Mouse (Mus musculus): ENCODE measurements around the gene Gm10964. TPM values are rescaled to one million over a fixed set of nuclear protein-coding genes. Genes with fewer than 3 reads are reported as not detected.

Gene Gm10964
- not detected for total RNA-seq (2021)
- long read RNA-seq, experiment 1, partial matches to known transcripts = 0 of 2 reads
- long read RNA-seq, experiment 1, other reads (novel, unspliced or antisense) = 2 of 2 reads
- long read RNA-seq, experiment 2, partial matches to known transcripts = 0 of 1 reads
- long read RNA-seq, experiment 2, other reads (novel, unspliced or antisense) = 1 of 1 reads

DNA sequence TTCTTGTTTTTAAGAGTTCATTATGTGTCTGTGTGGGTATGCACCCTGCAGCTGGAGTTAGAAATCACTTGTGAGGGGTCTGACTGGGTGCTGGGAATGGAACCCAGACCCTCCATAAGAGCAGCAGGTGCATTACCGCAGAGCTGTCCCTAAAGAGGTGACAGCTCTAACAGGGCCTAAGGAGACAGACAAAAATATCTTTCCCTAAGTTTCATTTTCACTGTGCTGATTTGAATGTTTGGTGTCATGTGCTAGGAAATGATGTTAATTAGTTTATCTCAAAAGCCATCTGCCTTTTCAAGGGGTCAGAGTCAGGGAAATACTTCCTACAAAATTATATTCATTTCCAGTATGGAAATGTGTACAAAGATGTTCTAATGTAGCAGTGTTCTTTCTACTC lies at the start of gene Gm10964:
Gm10964 (plus strand) TSS at position 38 of the 400 bp plus-strand sequence.
- DNase-seq = no peak

DNA sequence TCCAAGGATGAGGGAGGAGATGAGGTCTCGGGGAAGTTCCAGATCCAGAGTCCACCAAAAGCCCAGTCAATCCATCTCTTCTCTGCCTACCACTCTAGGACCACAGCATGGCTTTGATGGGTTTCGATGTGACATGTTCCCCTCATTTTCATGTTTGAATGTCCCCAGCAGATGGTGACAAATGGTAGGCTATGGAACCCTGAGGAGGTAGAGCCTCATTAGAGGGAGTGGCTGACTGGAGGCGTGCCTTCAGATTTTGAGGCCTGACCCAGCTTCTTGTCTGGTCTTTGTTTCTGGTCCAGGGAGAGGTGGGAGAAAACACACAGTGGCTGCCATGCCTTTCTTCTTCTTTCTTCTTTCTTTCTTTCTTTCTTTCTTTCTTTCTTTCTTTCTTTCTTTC lies 48.7 kb upstream of the Gm10964 start:
- DNase-seq = peak in 1 of 2 experiments; percentile 19

DNA sequence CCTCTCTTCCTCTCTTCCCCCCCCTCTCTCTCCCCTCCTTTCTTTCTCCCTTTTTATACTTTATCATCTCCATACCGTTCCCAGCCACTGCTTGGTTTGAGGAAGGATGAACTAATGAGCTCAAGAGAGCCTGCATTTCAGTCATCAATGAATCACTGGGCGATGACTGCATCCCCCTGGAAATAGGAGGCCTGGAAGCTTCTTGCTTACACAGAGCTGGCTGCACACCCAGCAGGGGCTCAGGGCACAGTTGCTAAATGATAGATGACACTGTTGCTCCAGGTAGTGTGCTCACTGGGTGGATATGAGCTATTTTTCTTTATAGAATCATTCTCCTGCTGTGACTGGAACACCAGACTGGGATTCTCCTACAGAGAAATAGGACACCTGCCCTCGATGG lies 43.6 kb upstream of the Gm10964 start:
- no peak for DNase-seq

DNA sequence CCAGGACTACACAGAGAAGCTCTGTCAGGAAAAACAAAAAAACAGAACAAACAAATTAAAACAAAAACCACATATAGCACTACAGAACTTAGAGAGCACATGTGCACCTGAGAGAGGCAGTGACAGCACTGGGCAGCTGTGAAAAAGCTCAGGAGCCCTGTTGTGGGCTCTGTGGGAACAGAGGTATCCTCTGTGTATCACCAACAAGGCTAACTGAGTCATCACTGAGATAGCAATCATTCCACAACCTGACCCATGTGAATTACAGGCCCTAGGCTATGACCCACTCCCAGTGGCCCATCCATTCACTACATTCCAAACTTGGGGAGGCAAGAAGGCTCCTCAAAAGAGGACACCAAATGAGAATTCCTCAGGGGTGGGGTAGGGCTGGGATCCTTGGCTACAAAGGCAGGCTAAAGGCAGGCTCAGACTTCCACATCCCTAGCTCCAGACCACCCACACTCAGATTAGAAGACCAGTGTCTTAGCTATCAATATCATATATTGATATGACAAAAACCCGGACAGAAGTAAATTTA lies 42.7 kb upstream of the Gm10964 start:
- DNase-seq = no peak

DNA sequence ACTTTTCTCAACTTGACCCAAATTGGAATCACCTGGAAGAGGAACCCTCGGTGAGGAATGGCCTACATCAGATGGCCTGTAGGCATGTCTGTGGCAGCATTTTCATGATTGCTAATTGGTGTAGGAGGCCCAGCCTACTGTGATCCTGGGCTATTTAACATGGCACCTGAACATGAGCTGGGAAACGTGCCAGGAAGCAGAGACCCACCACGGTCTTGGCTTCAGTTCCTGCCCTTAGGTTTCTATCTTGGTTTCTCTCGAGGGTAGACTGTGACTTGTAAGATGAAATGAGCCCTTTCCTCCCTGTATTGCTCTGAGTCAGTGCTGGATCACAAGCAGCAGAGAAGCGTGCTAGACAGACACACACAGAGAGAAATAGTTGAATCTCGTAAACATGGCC lies 34.5 kb upstream of the Gm10964 start:
- DNase-seq = no peak

DNA sequence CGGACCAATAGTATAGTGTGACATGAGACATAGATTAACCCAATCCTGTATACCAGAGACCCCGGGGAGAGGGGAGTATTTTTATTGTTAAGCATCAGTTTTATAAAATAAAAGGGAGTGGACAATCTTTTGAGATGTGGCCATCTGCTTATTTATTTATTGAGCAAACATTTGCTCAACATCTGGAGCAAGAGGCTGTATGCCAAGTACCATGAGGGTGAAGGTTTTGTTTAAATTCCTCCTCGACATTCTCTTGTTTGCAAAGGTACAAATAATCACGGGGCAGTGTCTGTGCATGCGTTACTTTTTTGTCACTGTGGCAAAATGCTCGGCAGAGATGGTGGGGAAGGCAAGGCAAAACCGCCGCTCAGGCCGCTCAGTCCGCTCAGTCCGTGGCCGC lies 33.7 kb upstream of the Gm10964 start:
- no peak for DNase-seq

DNA sequence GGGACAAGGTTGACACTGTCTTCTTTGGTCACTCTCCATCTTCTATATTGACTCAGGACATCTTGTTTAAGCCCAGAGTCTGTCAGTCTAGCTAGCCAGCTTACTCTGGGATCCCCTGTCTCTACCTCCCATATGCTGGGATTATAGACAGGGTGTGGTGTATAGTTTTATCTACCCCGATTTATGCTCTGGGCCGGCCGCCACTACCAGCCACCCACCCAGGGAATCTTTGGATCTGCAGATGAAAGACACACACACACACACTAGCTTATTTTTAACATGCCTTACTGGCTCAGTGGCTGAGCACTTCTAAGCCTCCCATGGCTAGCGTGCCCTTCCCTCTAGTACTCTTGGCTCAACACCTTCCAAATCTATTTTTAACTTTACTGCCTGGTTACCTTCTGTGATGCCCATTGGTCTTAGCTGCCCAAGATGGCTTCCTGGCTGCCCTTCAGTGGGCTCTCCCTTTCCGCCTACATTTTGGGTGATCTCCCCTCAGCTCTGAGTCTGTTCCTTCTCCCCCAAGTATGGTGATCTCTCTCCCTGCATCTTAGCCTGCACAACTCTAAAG lies 29.6 kb upstream of the Gm10964 start:
- no peak for DNase-seq

DNA sequence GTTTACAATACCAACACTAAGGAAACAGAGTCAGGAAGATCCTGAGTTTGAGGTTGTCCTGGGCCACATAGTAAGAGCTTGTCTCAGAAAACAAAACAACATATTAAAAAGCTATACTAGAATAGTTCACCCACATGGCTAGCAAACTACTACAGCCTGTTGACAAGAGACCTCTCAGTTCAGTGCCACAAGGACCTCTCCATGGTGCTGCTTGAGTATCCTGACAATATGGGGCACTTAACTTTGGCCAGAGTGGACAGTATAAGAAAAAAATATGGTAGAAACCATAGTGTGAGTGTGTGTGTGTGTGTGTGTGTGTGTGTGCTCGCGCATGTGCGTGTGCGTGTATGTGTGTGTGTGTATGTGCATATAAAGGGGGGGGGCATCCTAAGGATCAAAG lies 27.0 kb upstream of the Gm10964 start:
- DNase-seq = no peak

DNA sequence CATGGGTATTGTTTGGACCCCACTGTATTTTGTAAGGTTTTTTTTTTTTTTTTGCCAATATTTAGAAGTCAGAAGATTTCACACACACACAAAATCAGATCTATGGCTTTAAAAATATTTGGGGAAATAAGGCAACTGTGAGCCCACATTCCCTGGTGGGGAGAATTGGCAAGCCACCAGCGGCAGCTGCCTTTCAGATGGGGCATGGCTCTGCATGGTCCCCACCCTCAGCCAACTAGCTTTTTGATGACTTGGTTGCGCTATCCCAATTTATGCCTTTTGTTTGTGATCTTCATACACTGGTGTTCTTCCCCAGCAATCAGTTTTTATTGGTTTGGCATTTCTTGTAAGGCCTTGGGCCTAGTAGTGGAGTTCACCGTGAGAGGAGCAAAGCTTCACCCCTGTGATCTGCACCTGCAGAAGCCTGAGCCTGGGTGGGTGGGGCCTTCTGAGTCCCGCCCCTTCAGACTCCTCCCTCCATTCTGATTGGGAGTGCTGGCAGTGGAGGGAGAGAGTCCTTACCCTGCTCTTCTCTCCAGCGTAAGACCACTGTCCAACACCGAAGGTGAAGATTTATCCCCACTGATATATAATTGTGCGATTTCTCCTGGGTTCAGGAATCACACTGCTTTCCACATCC lies 24.8 kb upstream of the Gm10964 start:
- no peak for DNase-seq

DNA sequence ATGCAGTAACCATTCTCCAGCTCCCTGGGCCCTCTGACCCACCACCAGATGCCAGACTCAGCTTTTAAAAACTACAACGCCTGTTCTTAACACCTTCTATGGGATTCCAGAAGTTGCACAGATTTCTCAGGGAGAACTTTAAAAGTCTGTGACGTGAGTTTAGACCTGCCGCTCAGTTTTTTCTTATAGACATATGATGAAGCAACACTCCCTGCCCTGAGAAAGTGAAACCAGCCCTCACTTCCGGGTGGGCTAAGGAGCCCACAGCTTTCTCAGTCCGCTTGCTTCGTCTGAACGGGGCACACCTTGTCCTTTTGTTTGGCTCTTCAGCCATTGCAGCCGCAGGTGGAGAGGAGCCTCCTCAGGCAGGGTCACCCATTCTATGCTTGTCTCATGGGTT lies 24.2 kb upstream of the Gm10964 start:
- no peak for DNase-seq

DNA sequence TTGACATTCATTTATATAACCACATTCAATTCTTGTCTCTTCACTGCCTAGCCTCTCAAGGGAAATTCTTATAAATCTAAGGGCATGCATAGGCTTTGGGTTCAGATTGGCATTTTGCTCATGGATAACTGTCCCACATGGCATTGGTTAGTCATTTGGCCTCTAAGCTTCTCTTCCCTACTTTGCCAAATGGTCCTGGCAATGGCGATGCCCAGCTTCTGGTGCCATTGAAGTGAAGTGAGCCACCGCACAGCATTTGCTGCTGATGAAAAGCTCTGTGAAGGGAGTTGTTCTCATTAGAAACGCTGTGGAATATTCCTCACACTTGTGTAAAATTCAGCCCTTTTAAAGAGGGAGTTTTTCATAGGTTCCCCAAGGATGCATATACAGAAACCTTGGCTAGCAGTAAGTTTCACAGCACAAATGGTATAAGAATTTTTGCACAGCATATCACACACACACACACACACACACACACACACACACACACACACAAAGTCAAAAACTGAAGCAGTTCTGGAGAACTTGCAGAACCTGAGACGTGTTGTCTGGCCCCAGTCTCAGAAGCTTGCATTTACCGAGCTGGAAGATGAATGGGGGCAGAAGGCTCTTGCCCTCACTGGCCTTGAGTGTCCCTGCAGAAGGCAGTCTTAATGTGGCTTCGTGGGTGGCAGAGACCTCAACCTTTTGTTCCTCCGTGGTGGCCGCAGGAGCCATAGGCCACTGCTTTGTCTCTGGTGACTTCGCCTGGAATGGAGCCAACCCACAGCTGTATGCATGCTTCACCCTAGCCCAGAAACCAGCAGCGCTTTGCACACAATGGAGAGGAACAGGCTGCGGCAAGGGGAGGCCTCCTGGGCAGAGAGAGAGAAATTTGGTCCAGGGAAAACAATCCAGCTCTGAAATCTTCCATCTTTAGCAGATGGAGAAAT lies 23.1 kb upstream of the Gm10964 start:
- peak; percentile 27 to 64 for DNase-seq

DNA sequence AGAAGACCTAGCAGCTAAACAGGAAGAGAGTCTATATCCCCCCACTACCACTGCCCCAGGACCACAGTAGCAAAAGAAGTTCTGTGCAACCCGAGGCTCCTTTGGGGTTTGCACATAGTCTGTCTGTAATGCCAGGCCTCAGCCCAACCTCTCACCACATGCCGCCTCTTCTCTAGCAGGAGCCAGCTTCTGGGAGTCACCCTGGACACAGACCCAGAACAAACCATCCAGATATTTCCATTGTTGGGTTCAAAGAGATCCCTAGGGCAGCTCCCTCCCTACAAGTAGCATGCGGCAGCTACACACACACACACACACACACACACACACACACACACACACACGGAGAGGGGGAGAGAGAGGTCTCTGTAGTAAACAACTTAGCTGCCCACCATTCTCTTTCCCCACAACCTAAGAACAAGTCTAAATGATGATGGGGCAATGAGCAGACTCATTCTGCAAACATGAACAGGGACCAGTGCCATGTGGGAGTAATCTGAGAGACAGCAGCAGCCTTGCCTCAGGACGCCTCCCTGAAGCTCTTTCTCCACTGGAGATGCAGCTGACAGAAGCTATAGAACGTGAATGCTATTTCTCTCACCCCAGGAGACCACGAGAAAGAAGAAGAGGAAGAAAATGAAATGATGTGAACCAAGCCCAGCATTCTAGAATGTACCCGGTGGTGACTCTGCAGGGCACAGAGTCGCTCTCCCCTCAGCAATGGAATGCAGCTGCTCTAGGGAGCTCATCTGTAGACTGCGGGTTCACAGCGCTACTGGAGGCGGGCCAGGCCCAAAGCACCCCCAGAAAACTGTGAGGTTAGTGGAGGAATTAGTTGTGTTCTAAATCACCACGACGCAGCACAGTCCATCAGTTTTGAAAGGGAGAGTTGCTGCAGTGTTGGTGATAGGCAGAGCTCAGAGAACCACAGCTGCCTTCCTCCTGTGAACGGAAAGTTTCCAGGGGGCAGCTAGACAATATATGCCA lies 22.1 kb upstream of the Gm10964 start:
- no peak for DNase-seq

DNA sequence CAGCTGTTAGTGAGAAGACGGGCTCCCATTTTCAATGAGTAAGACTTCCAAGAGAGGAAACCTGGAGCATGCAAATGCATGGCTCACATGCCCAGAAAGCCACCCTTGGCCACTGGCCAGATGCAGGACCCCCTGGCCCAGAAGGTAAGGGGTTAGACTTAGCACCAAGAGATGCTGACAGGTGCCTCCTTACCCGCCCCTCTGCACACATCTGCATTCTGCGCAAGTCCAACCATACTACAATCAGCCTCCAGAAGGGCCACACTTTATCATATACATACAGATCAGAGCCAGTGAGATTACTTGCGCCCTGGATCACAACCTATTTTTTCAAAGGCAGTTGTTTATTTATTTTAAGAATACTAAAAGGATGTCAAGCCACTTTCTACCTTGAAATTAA lies 20.4 kb upstream of the Gm10964 start:
- DNase-seq = no peak

DNA sequence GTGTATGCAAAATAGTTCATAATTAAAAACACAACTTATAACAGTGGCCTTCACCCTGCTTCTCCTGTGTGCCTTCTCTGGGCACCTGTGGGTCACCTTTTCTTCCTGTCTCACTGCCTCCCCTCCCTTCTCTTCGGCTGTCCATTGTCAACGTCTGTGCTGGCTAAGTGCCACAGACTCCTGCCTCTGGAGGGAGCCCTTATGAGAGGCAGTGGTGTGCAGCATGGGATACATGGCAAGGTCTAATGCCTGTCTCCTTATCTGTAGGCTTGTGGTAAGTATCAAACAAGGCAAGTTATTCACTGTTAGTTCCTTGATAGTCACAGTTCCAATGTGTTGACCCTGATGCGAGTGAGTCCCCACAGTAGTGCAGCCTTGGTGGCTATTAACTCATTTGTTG lies 15.0 kb upstream of the Gm10964 start:
- no peak for DNase-seq

DNA sequence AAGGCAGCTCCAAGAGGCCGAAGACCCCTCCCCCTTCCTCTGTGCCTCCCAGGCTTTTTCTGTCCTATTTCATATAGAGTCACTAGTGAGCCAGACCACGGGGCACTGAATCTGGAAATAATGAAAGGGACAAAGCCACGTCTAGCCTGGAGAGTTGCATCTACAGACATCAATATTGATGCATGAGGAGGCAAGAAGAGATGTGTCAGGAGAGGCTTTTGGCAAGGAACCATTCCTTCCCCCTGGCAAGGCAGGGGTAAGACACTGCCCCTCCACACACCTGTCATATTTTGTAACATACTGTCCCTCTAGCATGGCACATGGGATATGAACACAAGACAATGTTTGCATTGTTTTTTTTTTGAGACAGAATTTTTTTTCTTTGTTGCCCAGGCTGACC lies 12.5 kb upstream of the Gm10964 start:
- no peak for DNase-seq

DNA sequence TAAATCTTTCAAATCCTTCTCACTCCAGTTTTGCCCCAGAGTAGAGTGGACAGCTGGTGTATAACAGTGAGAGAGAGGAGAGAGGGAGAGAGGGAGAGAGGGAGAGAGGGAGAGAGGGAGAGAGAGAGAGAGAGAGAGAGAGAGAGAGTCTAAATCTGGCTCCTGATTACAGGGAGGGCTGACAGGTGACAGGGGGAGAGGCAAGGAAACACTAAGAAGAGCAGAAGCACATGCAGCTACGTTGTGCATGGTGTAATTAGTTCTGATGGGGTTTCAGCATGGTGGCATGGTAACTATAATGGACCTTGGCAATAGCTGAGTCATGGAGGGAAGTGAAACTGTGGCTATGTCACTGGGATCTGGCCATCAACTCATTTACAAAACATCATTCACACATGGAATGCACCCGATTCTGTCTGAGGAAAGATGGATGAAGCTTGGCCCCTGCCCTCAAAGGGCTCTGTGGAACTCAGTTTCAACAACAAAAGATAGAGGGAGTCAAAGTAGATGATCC lies 11.3 kb upstream of the Gm10964 start:
- no peak for DNase-seq

DNA sequence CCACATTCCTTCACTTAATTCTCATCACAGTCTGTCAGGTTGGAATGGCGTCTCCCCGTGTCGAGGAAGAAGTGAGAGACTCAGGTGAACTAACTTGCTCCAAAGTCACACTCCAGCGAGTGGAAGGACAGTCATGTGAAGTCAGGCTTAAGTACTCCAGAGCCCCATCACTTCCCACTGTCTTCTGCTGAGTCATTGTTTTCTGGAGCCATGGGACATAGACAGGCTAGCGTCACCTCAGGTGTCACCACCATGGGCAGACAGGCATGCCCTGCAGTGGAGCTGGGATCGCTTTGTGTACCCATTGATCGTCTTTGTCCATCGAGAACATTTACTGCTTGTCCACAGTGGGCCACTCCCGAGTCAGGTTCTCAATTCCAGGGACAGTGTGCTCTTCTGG lies 9.3 kb upstream of the Gm10964 start:
- DNase-seq = no peak

DNA sequence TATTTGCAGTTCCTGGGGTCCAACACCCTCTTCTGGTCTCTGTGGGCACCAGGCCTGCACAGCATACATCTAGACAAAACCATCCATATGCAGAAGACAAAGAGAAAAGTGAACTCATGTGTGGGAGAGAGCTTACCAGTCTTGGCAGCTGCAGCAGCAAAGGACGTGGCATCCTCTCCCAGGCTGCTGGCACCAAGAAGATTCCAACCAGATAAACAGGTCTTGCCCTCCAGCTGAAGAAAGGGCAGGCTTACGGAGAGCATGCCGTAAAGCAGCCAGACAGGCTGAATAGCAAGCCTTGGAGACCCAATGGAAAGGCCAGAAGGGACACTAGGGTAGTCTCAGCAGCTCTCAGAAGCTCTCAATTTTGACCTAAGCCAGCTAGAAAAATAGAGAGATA lies 7.0 kb upstream of the Gm10964 start:
- DNase-seq = no peak

DNA sequence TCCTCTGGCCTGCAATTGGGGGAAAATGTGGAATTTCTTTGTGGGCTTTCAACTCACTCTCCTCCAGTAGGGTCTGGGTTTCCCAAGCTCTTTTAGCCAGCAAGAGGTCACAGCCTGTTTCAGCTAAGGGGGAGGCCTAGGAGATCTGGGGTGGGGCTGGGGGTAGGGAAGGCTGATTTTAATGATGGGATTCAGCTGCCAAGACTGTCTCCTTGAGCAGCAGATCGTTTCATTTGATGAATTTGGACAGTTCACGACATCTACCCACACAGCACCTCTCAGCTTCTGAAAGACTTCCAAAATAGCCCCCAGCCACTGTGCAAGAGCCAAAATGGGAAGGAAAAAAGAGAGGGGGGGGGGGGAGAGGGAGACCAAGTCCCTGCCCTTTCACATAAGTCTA lies 6.0 kb upstream of the Gm10964 start:
- no peak for DNase-seq

DNA sequence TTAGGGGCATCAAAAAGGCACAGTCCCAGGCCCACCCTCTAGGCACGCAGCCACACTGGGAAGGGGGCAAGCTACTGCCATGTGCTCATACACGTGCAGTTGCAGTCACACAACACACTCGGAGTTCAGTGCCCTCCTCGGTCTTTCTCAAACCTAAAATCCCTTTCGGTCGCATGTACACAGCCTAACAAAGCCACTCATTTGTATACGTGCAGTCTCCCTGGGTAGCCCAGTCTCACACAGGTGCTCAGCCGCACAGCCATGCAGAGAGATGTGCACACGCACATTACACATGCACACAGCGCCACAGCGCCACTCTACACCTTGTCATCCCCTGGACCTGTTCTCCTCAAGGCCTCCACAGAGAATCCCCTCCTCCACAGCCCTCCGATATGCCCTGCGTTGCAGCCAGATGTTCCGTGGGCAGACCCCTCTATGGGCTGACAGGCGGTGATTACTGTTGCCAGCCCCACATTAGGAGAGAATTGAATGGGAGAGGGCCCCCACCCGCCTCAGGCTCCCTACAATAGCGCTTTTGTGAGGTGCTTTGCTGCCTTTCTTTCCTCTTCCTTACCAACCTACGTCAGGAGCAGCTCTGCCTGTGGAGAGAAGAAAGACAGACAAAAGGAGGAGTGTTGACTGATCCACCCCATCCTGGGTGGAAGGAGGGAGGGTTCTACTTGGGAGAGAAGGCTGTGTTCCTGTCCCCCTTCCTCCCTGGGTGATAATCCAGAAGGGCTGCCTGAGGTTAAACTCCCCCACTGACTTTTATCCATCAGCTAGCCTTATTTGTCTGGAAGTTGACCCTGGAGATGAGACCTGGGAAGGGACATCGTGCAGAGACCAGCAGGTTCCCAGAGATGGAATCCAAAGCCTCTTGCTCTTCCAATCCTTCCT lies 5.1 kb upstream of the Gm10964 start:
- DNase-seq = no peak
